Mouse (Mus musculus): Measurements from ENCODE around the gene Tmigd3. TPM values are rescaled to one million over a fixed set of nuclear protein-coding genes. Genes with fewer than 3 reads are reported as not detected.

Gene Tmigd3
- polyA plus RNA-seq, 1 experiment from 2014 or later, result not detected

GRCm38 (mm10) chr3:105878751-105879150 lies 8.0 kb downstream of the Tmigd3 start:
- Histone ChIP-seq H3K36me3 (no peaks in the 10 kb centered on the region), H3K4me3 (no peak overlapping the region), H3K9me3 (no peaks in the 10 kb centered on the region), H3K27ac (no peak overlapping the region), H3K9ac (no peak overlapping the region), H3K4me2 (replicated peaks) (no peak overlapping the region), H3K4me1 (no peaks in the 10 kb centered on the region), H3K27me3 (replicated peaks) (no peaks in the 10 kb centered on the region)
- 88% methylated on average over 8 of the region's 8 CpGs for WGBS
- no peak for ATAC-seq (ENCODE audit: low FRiP score, low read depth)

GRCm38 (mm10) chr3:105880419-105880818 lies 9.7 kb downstream of the Tmigd3 start:
- H3K9me3 ChIP-seq, result no peaks in the 10 kb centered on the region
- WGBS, result 72% methylated on average over 3 of the region's 3 CpGs
- H3K9ac ChIP-seq, result no peak overlapping the region
- H3K4me2 ChIP-seq (replicated peaks), result no peak overlapping the region
- no peaks in the 10 kb centered on the region for H3K27me3 ChIP-seq (replicated peaks)
- ATAC-seq (ENCODE audit: low FRiP score, low read depth), result no peak
- no peaks in the 10 kb centered on the region for H3K36me3 ChIP-seq
- H3K27ac ChIP-seq, result no peak overlapping the region
- H3K4me3 ChIP-seq, result no peak overlapping the region
- H3K4me1 ChIP-seq, result no peaks in the 10 kb centered on the region

- H3K27me3 ChIP-seq (replicated peaks), result no peaks in the 10 kb centered on the region
- no peaks in the 10 kb centered on the region for H3K4me1 ChIP-seq
- no peak overlapping the region for H3K27ac ChIP-seq
- H3K9me3 ChIP-seq, result no peaks in the 10 kb centered on the region
- no peak overlapping the region for H3K4me2 ChIP-seq (replicated peaks)
- ATAC-seq (ENCODE audit: low FRiP score, low read depth), result no peak
- WGBS, result 90% methylated on average over 7 of the region's 7 CpGs
- no peak overlapping the region for H3K9ac ChIP-seq
- no peaks in the 10 kb centered on the region for H3K36me3 ChIP-seq
- H3K4me3 ChIP-seq, result no peak overlapping the region
Measured at GRCm38 (mm10) chr3:105882105-105882504, 11.4 kb downstream of the Tmigd3 start.

DNA sequence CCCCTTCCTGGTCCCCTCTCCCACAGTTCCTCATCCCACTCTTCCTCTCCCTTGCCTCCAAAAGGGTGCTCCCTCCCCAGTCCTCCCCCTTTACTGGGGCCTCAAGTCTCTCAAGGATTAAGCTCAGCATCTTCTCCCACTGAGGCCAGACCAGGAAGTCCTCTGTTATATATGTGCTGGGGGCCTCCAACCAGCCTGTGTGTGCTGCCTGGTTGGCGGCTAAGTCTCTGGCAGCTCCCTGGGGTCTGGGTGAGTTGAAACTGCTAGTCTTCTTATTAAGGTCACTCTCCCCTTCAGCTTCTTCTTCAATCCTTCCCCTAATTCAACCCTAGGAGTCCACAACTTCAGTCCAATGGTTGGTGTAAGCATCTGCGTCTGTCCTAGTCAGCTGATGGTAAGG lies 12.4 kb downstream of the Tmigd3 start:
- H3K4me1 ChIP-seq, result no peaks in the 10 kb centered on the region
- ATAC-seq (ENCODE audit: low FRiP score, low read depth), result no peak
- H3K9ac ChIP-seq, result no peak overlapping the region
- H3K4me2 ChIP-seq (replicated peaks), result no peak overlapping the region
- no peaks in the 10 kb centered on the region for H3K27me3 ChIP-seq (replicated peaks)
- H3K27ac ChIP-seq, result no peak overlapping the region
- no peaks in the 10 kb centered on the region for H3K36me3 ChIP-seq
- no peaks in the 10 kb centered on the region for H3K9me3 ChIP-seq
- 92% methylated on average over 2 of the region's 2 CpGs for WGBS
- no peak overlapping the region for H3K4me3 ChIP-seq

GRCm38 (mm10) chr3:105888961-105889360 lies 18.3 kb downstream of the Tmigd3 start:
- Histone ChIP-seq H3K9ac (no peak overlapping the region), H3K27me3 (replicated peaks) (no peaks in the 10 kb centered on the region), H3K9me3 (no peaks in the 10 kb centered on the region), H3K36me3 (no peaks in the 10 kb centered on the region), H3K4me1 (no peaks in the 10 kb centered on the region), H3K4me2 (replicated peaks) (no peak overlapping the region), H3K4me3 (no peak overlapping the region), H3K27ac (no peak overlapping the region)
- WGBS, result 78% methylated on average over 3 of the region's 3 CpGs
- ATAC-seq (ENCODE audit: low FRiP score, low read depth), result no peak

GRCm38 (mm10) chr3:105890220-105890619 lies 19.5 kb downstream of the Tmigd3 start:
- ATAC-seq (ENCODE audit: low FRiP score, low read depth), result no peak
- H3K27me3 ChIP-seq (replicated peaks), result no peaks in the 10 kb centered on the region
- WGBS, result 82% methylated on average over 4 of the region's 4 CpGs

DNA sequence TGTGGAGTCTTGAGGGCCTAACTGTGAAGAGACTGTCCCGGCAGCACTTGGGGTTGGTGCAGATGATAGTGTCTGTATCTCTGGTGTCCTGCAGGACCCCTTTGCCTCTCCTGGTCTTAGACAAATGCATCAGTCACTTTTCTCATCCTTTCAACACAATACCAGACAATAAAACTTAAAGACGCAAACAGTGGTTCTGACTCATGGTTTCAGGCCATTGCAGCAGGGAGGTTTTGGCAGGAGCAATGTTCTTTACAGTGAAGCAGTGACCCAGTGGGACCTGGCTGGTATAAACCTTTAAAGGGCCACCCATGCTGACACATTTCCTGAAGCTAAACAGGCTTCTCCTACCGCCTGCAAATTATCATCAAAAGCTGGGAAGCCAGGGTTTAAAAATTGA lies 20.4 kb downstream of the Tmigd3 start:
- no peaks in the 10 kb centered on the region for H3K9me3 ChIP-seq
- no peaks in the 10 kb centered on the region for H3K4me1 ChIP-seq
- H3K4me3 ChIP-seq, result no peak overlapping the region
- no peaks in the 10 kb centered on the region for H3K27me3 ChIP-seq (replicated peaks)
- no peaks in the 10 kb centered on the region for H3K36me3 ChIP-seq
- 82% methylated on average over 3 of the region's 3 CpGs for WGBS
- no peak for ATAC-seq (ENCODE audit: low FRiP score, low read depth)
- no peak overlapping the region for H3K4me2 ChIP-seq (replicated peaks)
- no peak overlapping the region for H3K9ac ChIP-seq
- no peak overlapping the region for H3K27ac ChIP-seq

More at GRCm38 (mm10) chr3:105890220-105890619, 19.5 kb downstream of the Tmigd3 start:
- Histone ChIP-seq H3K27ac (no peak overlapping the region), H3K4me1 (no peaks in the 10 kb centered on the region), H3K9ac (no peak overlapping the region), H3K9me3 (no peaks in the 10 kb centered on the region), H3K4me2 (replicated peaks) (no peak overlapping the region), H3K36me3 (no peaks in the 10 kb centered on the region), H3K4me3 (no peak overlapping the region)

DNA sequence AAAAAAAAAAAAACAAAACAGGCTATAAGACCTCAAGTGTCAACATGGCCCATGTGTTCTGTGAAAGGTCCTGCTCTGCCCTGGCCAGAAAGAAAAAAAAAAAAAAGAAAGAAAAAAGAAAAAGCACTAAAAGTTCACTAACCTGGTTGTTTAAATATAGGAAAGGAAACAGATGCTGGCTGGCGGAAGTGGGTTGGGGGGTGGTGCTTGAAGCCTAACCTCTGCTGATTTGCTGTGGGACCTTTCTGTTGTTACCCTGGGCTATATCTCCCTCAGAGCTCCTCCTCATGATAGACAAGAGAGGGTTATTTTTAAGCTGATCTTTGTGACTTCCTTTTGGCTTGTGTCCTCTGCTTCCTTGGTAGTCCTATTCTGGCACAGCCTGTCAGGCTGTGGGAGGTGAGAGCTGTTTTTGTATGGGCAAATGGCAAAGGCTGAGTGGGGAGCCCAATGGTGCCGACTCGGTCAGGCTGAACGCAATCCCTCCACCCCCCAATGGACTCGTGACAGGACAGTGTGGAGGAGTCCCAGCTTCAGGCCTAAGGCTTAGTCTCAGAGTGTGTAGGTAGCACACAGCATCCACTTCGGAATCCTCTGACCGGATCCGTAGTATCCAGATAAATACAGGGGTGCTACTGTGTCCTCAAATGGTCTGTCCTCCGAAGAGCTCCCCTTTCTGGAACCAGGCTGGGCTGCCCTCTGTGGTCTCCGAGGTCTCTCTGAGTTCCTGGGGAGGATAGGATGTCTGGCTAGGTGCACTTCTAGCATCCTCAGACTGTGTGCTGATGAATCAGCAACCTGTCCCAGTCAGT lies 21.3 kb downstream of the Tmigd3 start:
- no peaks in the 10 kb centered on the region for H3K4me1 ChIP-seq
- H3K27me3 ChIP-seq (replicated peaks), result no peaks in the 10 kb centered on the region
- H3K4me3 ChIP-seq, result no peak overlapping the region
- no peak for ATAC-seq (ENCODE audit: low FRiP score, low read depth)
- 81% methylated on average over 10 of the region's 10 CpGs for WGBS
- no peak overlapping the region for H3K9ac ChIP-seq
- H3K27ac ChIP-seq, result no peak overlapping the region
- H3K36me3 ChIP-seq, result no peaks in the 10 kb centered on the region
- H3K4me2 ChIP-seq (replicated peaks), result no peak overlapping the region
- H3K9me3 ChIP-seq, result no peaks in the 10 kb centered on the region

DNA sequence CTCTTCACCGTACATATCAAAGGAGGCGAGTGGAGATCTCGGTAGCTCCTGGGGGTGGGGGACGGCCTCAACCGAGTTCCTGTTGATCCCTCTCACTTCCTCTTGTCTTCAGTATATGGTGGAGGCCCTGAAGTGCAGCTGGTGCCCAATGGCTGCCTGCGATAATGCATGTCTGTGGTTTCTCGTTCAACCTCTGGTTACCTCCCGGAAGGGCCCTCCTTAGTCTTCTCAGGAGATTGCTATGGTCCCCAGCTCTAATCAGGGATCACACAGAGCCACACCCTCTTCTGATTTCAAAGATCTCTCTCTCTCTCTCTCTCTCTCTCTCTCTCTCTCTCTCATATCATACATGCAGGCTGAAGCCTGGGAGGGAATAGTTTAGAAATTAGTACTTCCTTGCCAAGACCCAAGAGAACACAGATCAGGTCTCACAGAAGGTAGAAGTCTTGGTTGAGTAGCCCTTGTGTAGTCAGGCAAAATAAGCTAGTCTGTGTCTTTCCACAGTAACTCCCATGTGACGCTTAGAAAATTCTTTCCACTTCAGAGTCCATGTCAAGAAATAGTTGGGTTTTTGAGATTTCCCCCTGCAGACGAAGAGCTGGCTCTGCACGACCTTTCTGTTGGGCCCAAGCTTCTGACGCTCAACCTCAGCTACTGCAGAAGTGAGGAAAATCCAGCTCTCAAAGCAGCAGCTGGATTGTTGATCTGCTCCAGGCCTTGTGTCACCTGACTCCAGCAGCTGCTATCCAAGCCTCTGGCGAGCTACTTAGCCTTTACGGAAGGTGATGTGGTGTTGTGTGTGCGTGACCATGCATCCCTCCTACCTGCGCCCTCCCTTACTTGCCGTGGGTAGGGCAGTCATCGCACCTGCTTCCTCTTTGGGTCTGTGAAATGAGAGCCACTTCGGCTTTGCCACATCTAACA lies 22.1 kb downstream of the Tmigd3 start:
- H3K27ac ChIP-seq, result no peak overlapping the region
- no peaks in the 10 kb centered on the region for H3K4me1 ChIP-seq
- H3K36me3 ChIP-seq, result no peaks in the 10 kb centered on the region
- no peak overlapping the region for H3K4me2 ChIP-seq (replicated peaks)
- H3K27me3 ChIP-seq (replicated peaks), result no peaks in the 10 kb centered on the region
- H3K9ac ChIP-seq, result no peak overlapping the region
- H3K4me3 ChIP-seq, result no peak overlapping the region
- no peaks in the 10 kb centered on the region for H3K9me3 ChIP-seq
- 89% methylated on average over 19 of the region's 19 CpGs for WGBS
- no peak for ATAC-seq (ENCODE audit: low FRiP score, low read depth)

GRCm38 (mm10) chr3:105893941-105894391 lies 23.3 kb downstream of the Tmigd3 start:
- no peak for ATAC-seq (ENCODE audit: low FRiP score, low read depth)
- no peaks in the 10 kb centered on the region for H3K27me3 ChIP-seq (replicated peaks)
- 67% methylated on average over 6 of the region's 6 CpGs for WGBS
- no peaks in the 10 kb centered on the region for H3K4me1 ChIP-seq
- no peak overlapping the region for H3K4me2 ChIP-seq (replicated peaks)
- no peak overlapping the region for H3K27ac ChIP-seq
- H3K4me3 ChIP-seq, result no peak overlapping the region
- H3K9ac ChIP-seq, result no peak overlapping the region
- no peaks in the 10 kb centered on the region for H3K9me3 ChIP-seq
- H3K36me3 ChIP-seq, result no peaks in the 10 kb centered on the region

GRCm38 (mm10) chr3:105894601-105895592 lies 24.2 kb downstream of the Tmigd3 start:
- no peak overlapping the region for H3K4me2 ChIP-seq (replicated peaks)
- H3K9me3 ChIP-seq, result no peaks in the 10 kb centered on the region
- 85% methylated on average over 23 of the region's 23 CpGs for WGBS
- no peak for ATAC-seq (ENCODE audit: low FRiP score, low read depth)
- no peaks in the 10 kb centered on the region for H3K4me1 ChIP-seq
- no peak overlapping the region for H3K9ac ChIP-seq
- no peaks in the 10 kb centered on the region for H3K27me3 ChIP-seq (replicated peaks)
- no peak overlapping the region for H3K27ac ChIP-seq
- no peak overlapping the region for H3K4me3 ChIP-seq
- H3K36me3 ChIP-seq, result no peaks in the 10 kb centered on the region
